8 mouse cellular contexts compared by ENCODE assay signal in the genomic region with DNA sequence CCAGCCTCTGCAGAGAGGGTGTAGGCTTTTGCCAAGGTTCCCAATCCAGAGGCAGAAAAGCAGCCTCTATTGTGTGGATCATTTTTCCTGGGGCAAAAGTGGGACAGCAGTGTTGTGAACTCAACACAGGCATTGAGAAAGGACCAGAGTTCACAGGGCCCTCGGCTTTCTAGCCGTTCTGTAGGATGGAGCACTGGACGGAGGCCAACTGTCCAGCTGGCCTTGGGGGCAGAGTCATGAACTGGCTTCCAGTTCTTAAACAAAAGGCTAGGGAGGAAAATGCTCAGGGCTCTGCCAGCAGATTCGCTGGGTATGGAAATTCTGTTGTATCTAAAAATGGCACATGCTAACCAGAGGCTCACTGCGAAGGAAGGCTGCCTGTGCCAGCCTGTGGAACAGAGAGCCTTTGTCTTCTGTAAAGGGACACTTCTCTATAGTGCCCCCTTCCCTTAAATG. TPM values are rescaled to one million over a fixed set of nuclear protein-coding genes. Genes with fewer than 3 reads are reported as not detected.
DNase-seq lines count a peak whose midpoint lies in the region; ATAC-seq and TF ChIP-seq lines count a peak whose summit lies in the region.

No protein-coding gene starts in this region.

- no peak overlapping the region for H3K4me3 ChIP-seq in forebrain, embryonic 14.5 days (ENCODE audit: low read depth, low read length)
- H3K4me3 ChIP-seq in heart, postnatal 0 days (ENCODE audit: low read depth, low read length): no peak overlapping the region
- no peak overlapping the region for H3K4me3 ChIP-seq in limb, embryonic 15.5 days

- no peak for TF ChIP-seq CTCF in heart, postnatal 0 days (IDR thresholded peaks at IDR 0.05; ENCODE audit: low read depth)

- H3K27ac ChIP-seq in forebrain, embryonic 14.5 days (ENCODE audit: low read depth, low read length): peak overlapping the region; percentile 56; the same call in 1 of the 2 replicates
- peak overlapping the region; percentile 74 for H3K27ac ChIP-seq in heart, postnatal 0 days (ENCODE audit: low read depth)
- H3K27ac ChIP-seq in limb, embryonic 15.5 days: peak overlapping the region; percentile 80

- no peak overlapping the region for H3K9ac ChIP-seq in forebrain, embryonic 14.5 days (ENCODE audit: low read length)
- 0 out of 2 replicates have a peak overlapping the region, but pooled peaks have one; percentile 0 for H3K9ac ChIP-seq in heart, postnatal 0 days (replicated peaks; ENCODE audit: low read depth, low read length)
- H3K9ac ChIP-seq in limb, embryonic 15.5 days: no peak overlapping the region

- H3K9me3 ChIP-seq in forebrain, embryonic 14.5 days (replicated peaks; ENCODE audit: control insufficient read depth, low read length): no peaks in the 10 kb centered on the region
- no peaks in the 10 kb centered on the region for H3K9me3 ChIP-seq in heart, postnatal 0 days (replicated peaks; ENCODE audit: control insufficient read depth, low read length)
- no peaks in the 10 kb centered on the region for H3K9me3 ChIP-seq in limb, embryonic 15.5 days

- TF ChIP-seq EP300 in heart, postnatal 0 days (IDR thresholded peaks at IDR 0.05; ENCODE audit: low read depth): no peak

- WGBS in forebrain, embryonic 14.5 days: 13% methylated on average over 5 of the region's 5 CpGs
- 10% methylated on average over 5 of the region's 5 CpGs for whole genome bisulfite sequencing in heart, postnatal 0 days
- 46% methylated on average over 5 of the region's 5 CpGs for WGBS in limb, embryonic 15.5 days

- no peak overlapping the region for H3K4me2 ChIP-seq in forebrain, embryonic 14.5 days (ENCODE audit: low read length)
- H3K4me2 ChIP-seq in heart, postnatal 0 days (ENCODE audit: low read depth, low read length): 0 out of 2 replicates have a peak overlapping the region, but pooled peaks have one; percentile 12
- H3K4me2 ChIP-seq in limb, embryonic 15.5 days: no peak overlapping the region

- H3K27me3 ChIP-seq in forebrain, embryonic 14.5 days (replicated peaks; ENCODE audit: control insufficient read depth, insufficient read depth, low read length): no peaks in the 10 kb centered on the region
- no peaks in the 10 kb centered on the region for H3K27me3 ChIP-seq in heart, postnatal 0 days (ENCODE audit: control insufficient read depth, insufficient read depth, low read length)
- no peaks in the 10 kb centered on the region for H3K27me3 ChIP-seq in limb, embryonic 15.5 days

- peaks cover 7% of the 10 kb centered on the region for H3K4me1 ChIP-seq in forebrain, embryonic 14.5 days (ENCODE audit: control insufficient read depth, insufficient read depth, low read length)
- peaks cover 11% of the 10 kb centered on the region for H3K4me1 ChIP-seq in heart, postnatal 0 days (ENCODE audit: control insufficient read depth, insufficient read depth)
- H3K4me1 ChIP-seq in limb, embryonic 15.5 days: peaks cover 19% of the 10 kb centered on the region

- ATAC-seq in forebrain, embryonic 14.5 days: peak; percentile 86
- peak; percentile 64 for ATAC-seq in heart, postnatal 0 days (ENCODE audit: insufficient read depth, low read depth)
- ATAC-seq in limb, embryonic 15.5 days (ENCODE audit: insufficient number of reproducible peaks, low FRiP score, low TSS enrichment, low read depth): peak; percentile 52; the same call in 1 of the 2 replicates

- peak; percentile 17 for DNase-seq in embryo, embryonic 11 days
- DNase-seq in embryo, embryonic 10 days (ENCODE audit: low spot score): no peak
- peak; percentile 76 for DNase-seq in forebrain, embryonic 14.5 days (ENCODE audit: low spot score)
- peak; percentile 57 for DNase-seq in heart, postnatal 0 days (ENCODE audit: low spot score)
- DNase-seq in kidney, postnatal 14 days: peak; percentile 87
- peak; percentile 25 for DNase-seq in ovary, postnatal 14 days (ENCODE audit: low spot score)
- DNase-seq in spleen, adult 18-20 months: no peak

- H3K36me3 ChIP-seq in forebrain, embryonic 14.5 days (ENCODE audit: control insufficient read depth, insufficient read depth, low read length): no peaks in the 10 kb centered on the region
- no peaks in the 10 kb centered on the region for H3K36me3 ChIP-seq in heart, postnatal 0 days (replicated peaks; ENCODE audit: control insufficient read depth, insufficient read depth, low read length)
- peaks cover 6% of the 10 kb centered on the region; the same call in 1 of the 2 replicates for H3K36me3 ChIP-seq in limb, embryonic 15.5 days

RNA-seq across cellular contexts. Expression of a gene that starts 20.5 kb away (rescaled TPM):
- 120 and 129 TPM in 2 replicates for polyA plus RNA-seq in forebrain, embryonic 14.5 days (2014; fragmentation: Nextera tagmentation; extraction: Ambion mirVana)
- 33.3 and 49.3 TPM in 2 replicates for total RNA-seq in heart, postnatal 0 days (2014; rRNA removed; ENCODE audit: low replicate concordance)
- 83.6 and 87.1 TPM in 2 replicates for polyA plus RNA-seq in heart, postnatal 0 days (2015; fragmentation: Nextera tagmentation; extraction: Ambion mirVana)
- polyA plus RNA-seq in limb, embryonic 15.5 days (2015; fragmentation: Nextera tagmentation; extraction: Ambion mirVana): 117 and 118 TPM in 2 replicates

Comparison
In these comparisons a context has a peak if more than half of its experiments do, and no peak if none do; other contexts are left out.
1. DNase-seq: peak in embryo, embryonic 11 days (single experiment), forebrain, embryonic 14.5 days (single experiment), heart, postnatal 0 days (single experiment), kidney, postnatal 14 days (single experiment) and ovary, postnatal 14 days (single experiment); none in embryo, embryonic 10 days (single experiment) and spleen, adult 18-20 months (0 of 2).
2. Peak in every context shown above with its lines, with median percentiles within 50 percentile points of each other: ATAC-seq and H3K27ac ChIP-seq.